Mouse (Mus musculus): ENCODE measurements around the gene Zmynd12. TPM values are rescaled to one million over a fixed set of nuclear protein-coding genes. Genes with fewer than 3 reads are reported as not detected.

Gene Zmynd12
- polyA plus RNA-seq, 1 experiment: not detected

DNA sequence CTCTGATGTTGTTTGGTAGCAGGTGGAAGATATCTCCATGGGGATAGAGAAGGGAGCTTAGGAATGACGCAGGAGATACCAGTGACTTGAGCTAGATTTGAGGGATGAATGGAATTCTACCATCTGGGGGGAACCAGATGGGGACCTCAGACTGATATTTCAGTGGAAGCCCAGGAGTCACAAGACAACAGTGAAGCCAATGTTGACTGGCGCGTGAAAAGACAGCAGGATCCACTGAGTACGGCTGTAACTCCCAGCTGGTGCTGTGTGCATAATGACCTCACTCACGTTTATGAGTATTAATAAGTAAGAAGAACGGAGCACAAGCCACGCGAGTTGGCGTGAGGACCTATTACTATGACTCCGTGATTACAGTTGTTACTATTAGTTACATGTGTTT is 67.1 kb downstream of the Zmynd12 start:
- Histone ChIP-seq H3K9me3 (ENCODE audit: control insufficient read depth, low read length) (peaks cover 5% of the 10 kb centered on the region; the same call in 1 of the 2 replicates), H3K36me3 (ENCODE audit: control insufficient read depth) (no peaks in the 10 kb centered on the region), H3K27me3 (ENCODE audit: control insufficient read depth) (peaks cover 41% of the 10 kb centered on the region), H3K4me1 (ENCODE audit: control insufficient read depth) (peaks cover 2% of the 10 kb centered on the region), H3K4me3 (replicated peaks) (no peak overlapping the region)
- TF ChIP-seq GATA1 (IDR thresholded peaks at IDR 0.05; ENCODE audit: low read length): no peak
- TF ChIP-seq TAL1 (IDR thresholded peaks at IDR 0.05; ENCODE audit: low read length): no peak

DNA sequence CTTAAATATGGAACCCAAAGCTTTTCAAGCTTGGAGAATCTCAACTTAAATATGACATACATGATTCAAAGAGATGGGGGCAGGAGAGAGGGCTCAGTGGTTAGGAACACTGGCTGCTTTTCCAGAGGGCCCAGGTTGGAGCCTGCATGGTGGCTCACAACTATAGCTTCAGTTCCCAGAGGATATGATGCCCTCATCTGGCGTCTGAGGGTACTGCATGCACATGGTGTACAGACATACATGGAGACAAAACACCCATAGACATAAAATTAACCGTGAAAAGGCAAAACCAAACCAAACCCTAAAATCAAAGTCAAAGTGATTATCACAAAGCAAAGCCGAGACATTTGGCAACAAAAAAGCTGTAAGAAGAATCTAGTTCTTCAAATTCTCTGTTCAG is 68.2 kb downstream of the Zmynd12 start:
- Histone ChIP-seq H3K9me3 (ENCODE audit: control insufficient read depth, low read length) (peaks cover 5% of the 10 kb centered on the region; the same call in 1 of the 2 replicates), H3K4me3 (replicated peaks) (no peak overlapping the region), H3K4me1 (ENCODE audit: control insufficient read depth) (peaks cover 2% of the 10 kb centered on the region), H3K27me3 (ENCODE audit: control insufficient read depth) (peaks cover 44% of the 10 kb centered on the region), H3K36me3 (ENCODE audit: control insufficient read depth) (no peaks in the 10 kb centered on the region)
- TF ChIP-seq TAL1 (IDR thresholded peaks at IDR 0.05; ENCODE audit: low read length): no peak
- no peak for TF ChIP-seq GATA1 (IDR thresholded peaks at IDR 0.05; ENCODE audit: low read length)

- TF ChIP-seq TAL1 (IDR thresholded peaks at IDR 0.05; ENCODE audit: low read length): no peak
- TF ChIP-seq GATA1 (IDR thresholded peaks at IDR 0.05; ENCODE audit: low read length): no peak
- peaks cover 44% of the 10 kb centered on the region for H3K27me3 ChIP-seq (ENCODE audit: control insufficient read depth)
Measured at GRCm38 (mm10) chr4:119492291-119492932, 69.8 kb downstream of the Zmynd12 start, which contains the start of gene Rimkla. TSS of gene Rimkla (minus strand) at chr4:119492628.

GRCm38 (mm10) chr4:119492933-119493327 is 70.3 kb downstream of the Zmynd12 start:
- TF ChIP-seq GATA1 (IDR thresholded peaks at IDR 0.05; ENCODE audit: low read length) (no peak), TAL1 (IDR thresholded peaks at IDR 0.05; ENCODE audit: low read length) (no peak)
- Histone ChIP-seq H3K4me1 (ENCODE audit: control insufficient read depth) (peaks cover 2% of the 10 kb centered on the region), H3K9me3 (ENCODE audit: control insufficient read depth, low read length) (peaks cover 4% of the 10 kb centered on the region; the same call in 1 of the 2 replicates), H3K4me3 (replicated peaks) (no peak overlapping the region), H3K27me3 (ENCODE audit: control insufficient read depth) (peaks cover 44% of the 10 kb centered on the region), H3K36me3 (ENCODE audit: control insufficient read depth) (no peaks in the 10 kb centered on the region)

More at GRCm38 (mm10) chr4:119492291-119492932, 69.8 kb downstream of the Zmynd12 start, which contains the start of gene Rimkla:
- H3K4me1 ChIP-seq (ENCODE audit: control insufficient read depth): peaks cover 2% of the 10 kb centered on the region
- peak within 1 kb of the TSS; percentile 34 for H3K4me3 ChIP-seq (replicated peaks)
- H3K36me3 ChIP-seq (ENCODE audit: control insufficient read depth): no peaks in the 10 kb centered on the region
- peaks cover 5% of the 10 kb centered on the region; the same call in 1 of the 2 replicates for H3K9me3 ChIP-seq (ENCODE audit: control insufficient read depth, low read length)

- H3K4me1 ChIP-seq (ENCODE audit: control insufficient read depth): no peaks in the 10 kb centered on the region
- no peaks in the 10 kb centered on the region for H3K9me3 ChIP-seq (ENCODE audit: control insufficient read depth, low read length)
- H3K4me3 ChIP-seq (replicated peaks): no peak overlapping the region
- TF ChIP-seq TAL1 (IDR thresholded peaks at IDR 0.05; ENCODE audit: low read length) (no peak), GATA1 (IDR thresholded peaks at IDR 0.05; ENCODE audit: low read length) (no peak)
- peaks cover 16% of the 10 kb centered on the region for H3K27me3 ChIP-seq (ENCODE audit: control insufficient read depth)
- H3K36me3 ChIP-seq (ENCODE audit: control insufficient read depth): no peaks in the 10 kb centered on the region
Measured at GRCm38 (mm10) chr4:119498319-119498848, 75.8 kb downstream of the Zmynd12 start.

GRCm38 (mm10) chr4:119511591-119511990 is 89.0 kb downstream of the Zmynd12 start:
- Histone ChIP-seq H3K4me1 (ENCODE audit: control insufficient read depth) (no peaks in the 10 kb centered on the region), H3K36me3 (ENCODE audit: control insufficient read depth) (no peaks in the 10 kb centered on the region), H3K4me3 (replicated peaks) (no peak overlapping the region), H3K9me3 (ENCODE audit: control insufficient read depth, low read length) (no peaks in the 10 kb centered on the region), H3K27me3 (ENCODE audit: control insufficient read depth) (0 out of 2 replicates have a peak, but pooled peaks cover 4% of the 10 kb centered on the region)
- TF ChIP-seq GATA1 (IDR thresholded peaks at IDR 0.05; ENCODE audit: low read length): no peak
- no peak for TF ChIP-seq TAL1 (IDR thresholded peaks at IDR 0.05; ENCODE audit: low read length)

DNA sequence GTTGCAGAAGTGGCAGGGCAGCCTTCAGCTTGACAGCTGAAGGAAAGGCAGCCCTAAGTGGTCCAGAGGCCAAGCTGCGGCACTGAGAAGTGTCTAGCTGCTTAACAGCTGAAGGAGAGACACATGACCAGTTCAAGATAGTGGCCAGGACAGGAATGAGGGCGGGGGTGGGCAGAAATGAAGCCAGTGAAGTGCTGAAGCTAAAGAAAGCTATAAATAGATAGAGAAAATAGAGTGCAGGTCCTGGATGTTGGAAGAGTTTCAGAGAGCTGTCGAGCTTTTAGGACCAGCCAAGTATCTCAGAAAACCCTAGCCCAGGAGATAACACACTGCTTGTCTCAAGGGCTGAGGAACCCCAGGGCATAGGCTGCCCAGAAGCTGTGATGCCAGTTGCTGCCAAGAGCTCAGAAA is 90.1 kb downstream of the Zmynd12 start:
- Histone ChIP-seq H3K36me3 (ENCODE audit: control insufficient read depth) (no peaks in the 10 kb centered on the region), H3K27me3 (ENCODE audit: control insufficient read depth) (0 out of 2 replicates have a peak, but pooled peaks cover 4% of the 10 kb centered on the region)
- TF ChIP-seq GATA1 (IDR thresholded peaks at IDR 0.05; ENCODE audit: low read length) (no peak), TAL1 (IDR thresholded peaks at IDR 0.05; ENCODE audit: low read length) (no peak)

More for the DNA sequence above, 90.1 kb downstream of the Zmynd12 start:
- no peaks in the 10 kb centered on the region for H3K9me3 ChIP-seq (ENCODE audit: control insufficient read depth, low read length)
- H3K4me1 ChIP-seq (ENCODE audit: control insufficient read depth): no peaks in the 10 kb centered on the region
- H3K4me3 ChIP-seq (replicated peaks): no peak overlapping the region

Other genes starting within 250 kb of the Zmynd12 start
- 1.8 and 2.0 TPM in 2 replicates for gene Zfp691, start 248.6 kb upstream of the Zmynd12 start, polyA plus RNA-seq (2012)
- 27.7 and 29.4 TPM in 2 replicates for gene Ermap, start 232.8 kb upstream of the Zmynd12 start, polyA plus RNA-seq (2012)
- 49.7 and 52.4 TPM in 2 replicates for gene Svbp, start 227.5 kb upstream of the Zmynd12 start, polyA plus RNA-seq (2012)
- gene Tmem269, start 204.6 kb upstream of the Zmynd12 start, polyA plus RNA-seq (2012): not detected in 2 replicates
- 1.0 and 1.4 TPM in 2 replicates for gene AU022252, start 190.1 kb upstream of the Zmynd12 start, polyA plus RNA-seq (2012)
- 0.17 and 0.40 TPM in 2 replicates for gene P3h1, start 189.9 kb upstream of the Zmynd12 start, polyA plus RNA-seq (2012)
- not detected in 2 replicates for gene Cldn19, start 167.4 kb upstream of the Zmynd12 start, polyA plus RNA-seq (2012)
- gene Ybx1, start 128.2 kb upstream of the Zmynd12 start, polyA plus RNA-seq (2012): 29.9 and 36.6 TPM in 2 replicates
- gene Ppih, start 102.3 kb upstream of the Zmynd12 start, polyA plus RNA-seq (2012): 0.39 and 0.61 TPM in 2 replicates
- not detected in 2 replicates for gene Ccdc30, start 7.3 kb upstream of the Zmynd12 start, polyA plus RNA-seq (2012)
- gene Ppcs, start 394 bp upstream of the Zmynd12 start, polyA plus RNA-seq (2012): 0.11 and 0.17 TPM in 2 replicates
- gene Rimkla, start 69.8 kb downstream of the Zmynd12 start, polyA plus RNA-seq (2012): not detected in 2 replicates
- gene Foxj3, start 114.2 kb downstream of the Zmynd12 start, polyA plus RNA-seq (2012): 0.27 and 0.28 TPM in 2 replicates
- 0.12 and 0.25 TPM in 2 replicates for gene Frg2f1, start 116.7 kb downstream of the Zmynd12 start, polyA plus RNA-seq (2012)
- not detected in 2 replicates for gene Guca2a, start 214.9 kb downstream of the Zmynd12 start, polyA plus RNA-seq (2012)
- not detected in 2 replicates for gene Guca2b, start 236.1 kb downstream of the Zmynd12 start, polyA plus RNA-seq (2012)

Measured in erythroblast, embryonic 14.5 days (primary cell).